Mouse (Mus musculus): ENCODE measurements around the gene Pglyrp1.
A peak's percentile ranks its signal among the peaks of the same experiment; 100 is the strongest.

- TF ChIP-seq CTCF (IDR thresholded peaks at IDR 0.05; ENCODE audit: extremely low read depth, insufficient read depth, insufficient read length, insufficient replicate concordance) (peak; percentile 85; the same call in 1 of the 2 replicates), POLR2A (IDR thresholded peaks at IDR 0.05; ENCODE audit: low read depth, low read length) (no peak)
Measured at GRCm38 (mm10) chr7:18873253-18873652, 2.1 kb downstream of the Pglyrp1 start.
